Mouse (Mus musculus): ENCODE measurements at regions not wholly inside any gene's neighbourhood (a gene's known extent, or its start where the extent isn't known, plus 50 kb on each side); places are given as distances from the start of the nearest gene placed in this dataset.

DNA sequence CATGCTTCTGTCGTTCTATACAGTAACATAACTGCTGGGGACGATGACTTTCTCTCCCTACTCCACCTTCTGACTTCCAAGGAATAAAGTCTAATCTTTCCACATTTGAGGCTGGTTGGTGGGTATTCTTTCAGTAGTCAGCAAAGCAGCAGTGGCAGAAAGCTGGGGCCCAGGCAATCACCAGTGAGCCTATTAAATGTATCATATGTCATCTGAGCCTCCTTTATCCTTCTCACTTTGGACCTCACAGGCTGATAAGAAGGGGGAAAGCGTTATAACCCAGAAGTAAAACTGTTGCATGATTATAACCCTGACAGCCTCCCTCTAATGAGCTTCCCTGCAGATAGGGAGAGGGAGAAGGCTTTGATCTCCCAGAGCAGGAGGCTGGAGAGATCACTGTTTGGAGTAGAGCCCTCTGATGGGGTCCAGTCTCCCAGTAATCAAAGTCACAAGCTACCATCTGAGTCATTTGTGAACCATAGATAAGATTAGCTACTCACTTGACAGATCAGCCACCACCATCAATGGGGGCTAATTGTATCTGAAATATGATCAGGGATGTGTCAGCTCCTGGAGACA, 241.7 kb upstream of the Nt5c1b start:
- no peaks in the 10 kb centered on the region for H3K36me3 ChIP-seq (ENCODE audit: control insufficient read depth, insufficient read depth, low read length)
- no peak overlapping the region for H3K27ac ChIP-seq (ENCODE audit: insufficient read depth, low read depth, low read length)
- no peaks in the 10 kb centered on the region for H3K27me3 ChIP-seq (replicated peaks; ENCODE audit: control insufficient read depth, insufficient read depth, low read length)
- no peak for DNase-seq
- H3K4me3 ChIP-seq (ENCODE audit: insufficient read depth, low read depth, low read length): no peak overlapping the region
- peaks cover 8% of the 10 kb centered on the region for H3K4me1 ChIP-seq (ENCODE audit: control insufficient read depth, insufficient read depth, low read length)
- WGBS: 61% methylated on average over 3 of the region's 3 CpGs
- TF ChIP-seq POLR2A (IDR thresholded peaks at IDR 0.05; ENCODE audit: low read depth, low read length) (no peak), CTCF (conservative IDR thresholded peaks at IDR 0.05; ENCODE audit: insufficient read depth, insufficient read length, low read depth, low read length) (no peak)

DNA sequence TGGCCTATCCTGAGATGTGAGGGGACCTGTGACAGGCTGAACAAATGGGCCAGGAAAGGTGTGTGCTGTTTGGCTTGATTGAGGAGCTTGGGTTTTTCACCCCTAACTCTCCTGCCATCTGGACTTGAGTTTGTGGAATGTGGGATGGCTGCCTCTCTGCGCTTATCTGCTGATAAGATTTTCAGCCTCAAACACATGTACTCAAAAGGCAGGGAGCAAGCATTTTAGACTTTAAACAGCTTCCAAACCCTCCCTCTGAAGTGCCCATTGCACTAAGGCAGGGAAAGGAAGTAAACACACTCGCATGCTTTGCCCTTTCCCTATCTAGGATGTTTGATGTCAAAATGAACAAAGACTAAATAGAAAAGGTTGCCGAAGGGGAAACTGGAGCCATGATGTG, 235.6 kb upstream of the Nt5c1b start:
- 47% methylated on average over 3 of the region's 3 CpGs for WGBS

DNA sequence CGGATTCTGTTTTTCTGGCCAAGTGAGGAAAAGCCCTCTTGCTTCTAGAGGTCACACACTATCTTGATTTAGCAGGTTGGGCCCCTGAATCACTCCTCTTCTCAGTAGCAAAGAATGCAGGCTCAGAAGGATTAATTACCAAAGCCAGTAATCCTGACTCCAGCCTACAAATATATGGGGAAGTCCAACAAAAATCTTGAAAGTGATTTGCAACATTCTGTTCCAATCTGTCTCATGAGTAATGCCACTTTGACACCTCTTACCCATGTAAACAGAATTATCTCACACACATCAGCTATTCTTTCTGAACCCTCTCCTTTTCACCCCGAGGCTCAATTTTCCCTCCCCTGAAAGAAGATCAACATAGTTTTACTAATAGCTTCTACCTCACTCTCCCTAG, 233.9 kb upstream of the Nt5c1b start:
- Histone ChIP-seq H3K4me3 (ENCODE audit: insufficient read depth, low read depth, low read length) (no peak overlapping the region), H3K36me3 (ENCODE audit: control insufficient read depth, insufficient read depth, low read length) (no peaks in the 10 kb centered on the region), H3K27me3 (replicated peaks; ENCODE audit: control insufficient read depth, insufficient read depth, low read length) (no peaks in the 10 kb centered on the region), H3K27ac (ENCODE audit: insufficient read depth, low read depth, low read length) (no peak overlapping the region), H3K4me1 (ENCODE audit: control insufficient read depth, insufficient read depth, low read length) (0 out of 2 replicates have a peak, but pooled peaks cover 1% of the 10 kb centered on the region)
- no peak for TF ChIP-seq POLR2A (IDR thresholded peaks at IDR 0.05; ENCODE audit: low read depth, low read length)
- TF ChIP-seq CTCF (conservative IDR thresholded peaks at IDR 0.05; ENCODE audit: insufficient read depth, insufficient read length, low read depth, low read length): no peak
- DNase-seq: no peak
- WGBS: 28% methylated on average over 2 of the region's 2 CpGs

More for the DNA sequence above, 235.6 kb upstream of the Nt5c1b start:
- no peaks in the 10 kb centered on the region for H3K27me3 ChIP-seq (replicated peaks; ENCODE audit: control insufficient read depth, insufficient read depth, low read length)
- no peak overlapping the region for H3K27ac ChIP-seq (ENCODE audit: insufficient read depth, low read depth, low read length)
- H3K4me3 ChIP-seq (ENCODE audit: insufficient read depth, low read depth, low read length): no peak overlapping the region
- peaks cover 8% of the 10 kb centered on the region for H3K4me1 ChIP-seq (ENCODE audit: control insufficient read depth, insufficient read depth, low read length)
- TF ChIP-seq POLR2A (IDR thresholded peaks at IDR 0.05; ENCODE audit: low read depth, low read length) (no peak), CTCF (conservative IDR thresholded peaks at IDR 0.05; ENCODE audit: insufficient read depth, insufficient read length, low read depth, low read length) (no peak)
- DNase-seq: no peak
- no peaks in the 10 kb centered on the region for H3K36me3 ChIP-seq (ENCODE audit: control insufficient read depth, insufficient read depth, low read length)

DNA sequence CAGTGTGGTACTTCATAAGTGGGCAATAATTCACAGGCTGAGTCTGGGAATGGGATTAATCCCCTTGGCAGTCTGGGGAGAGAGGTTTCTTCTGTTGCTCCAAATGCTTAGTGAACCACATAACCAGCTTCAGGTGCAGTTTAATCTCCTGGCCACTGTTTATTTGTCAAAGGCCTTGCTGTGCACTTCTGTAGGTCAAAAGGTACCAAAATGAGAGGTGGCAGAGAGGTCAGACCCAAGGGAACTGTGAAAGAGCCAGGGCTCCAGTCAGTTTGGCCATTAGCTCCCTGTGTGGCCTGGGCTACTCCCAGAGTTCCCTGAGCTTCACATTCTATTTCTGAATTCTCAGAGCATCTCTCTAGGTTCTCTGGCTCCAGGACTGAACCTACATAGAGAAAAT, 229.6 kb upstream of the Nt5c1b start:
- Histone ChIP-seq H3K4me1 (ENCODE audit: control insufficient read depth, insufficient read depth, low read length) (no peaks in the 10 kb centered on the region), H3K36me3 (ENCODE audit: control insufficient read depth, insufficient read depth, low read length) (no peaks in the 10 kb centered on the region), H3K27me3 (replicated peaks; ENCODE audit: control insufficient read depth, insufficient read depth, low read length) (no peaks in the 10 kb centered on the region), H3K27ac (ENCODE audit: insufficient read depth, low read depth, low read length) (no peak overlapping the region), H3K4me3 (ENCODE audit: insufficient read depth, low read depth, low read length) (no peak overlapping the region)
- no peak for TF ChIP-seq CTCF (conservative IDR thresholded peaks at IDR 0.05; ENCODE audit: insufficient read depth, insufficient read length, low read depth, low read length)
- no peak for TF ChIP-seq POLR2A (IDR thresholded peaks at IDR 0.05; ENCODE audit: low read depth, low read length)
- peak; percentile 89 for DNase-seq

DNA sequence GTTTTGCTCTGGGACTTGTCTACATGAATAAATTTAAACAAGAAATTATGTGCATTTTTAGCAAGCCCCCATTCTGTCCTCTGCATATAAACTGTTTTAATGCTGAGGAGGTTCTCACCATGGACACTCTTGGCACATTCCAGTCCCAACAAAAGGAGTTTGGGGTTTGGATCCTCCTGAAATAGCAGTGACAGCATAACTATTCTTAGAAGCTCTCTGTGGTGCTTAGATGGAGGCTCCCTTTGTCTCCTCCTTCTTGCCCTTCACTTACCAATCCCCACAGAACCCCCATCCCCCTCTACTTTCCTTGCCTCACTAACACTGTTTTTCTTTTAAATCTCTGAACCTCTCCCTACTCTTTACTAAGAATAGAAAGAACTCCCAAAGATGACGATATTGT, 208.9 kb upstream of the Nt5c1b start:
- WGBS: 53% methylated on average over 1 of the region's 1 CpGs
- no peaks in the 10 kb centered on the region for H3K4me1 ChIP-seq (ENCODE audit: control insufficient read depth, insufficient read depth, low read length)
- H3K27me3 ChIP-seq (replicated peaks; ENCODE audit: control insufficient read depth, insufficient read depth, low read length): no peaks in the 10 kb centered on the region
- no peak overlapping the region for H3K4me3 ChIP-seq (ENCODE audit: insufficient read depth, low read depth, low read length)
- no peak overlapping the region for H3K27ac ChIP-seq (ENCODE audit: insufficient read depth, low read depth, low read length)
- DNase-seq: no peak
- no peak for TF ChIP-seq POLR2A (IDR thresholded peaks at IDR 0.05; ENCODE audit: low read depth, low read length)
- TF ChIP-seq CTCF (conservative IDR thresholded peaks at IDR 0.05; ENCODE audit: insufficient read depth, insufficient read length, low read depth, low read length): no peak
- H3K36me3 ChIP-seq (ENCODE audit: control insufficient read depth, insufficient read depth, low read length): no peaks in the 10 kb centered on the region

DNA sequence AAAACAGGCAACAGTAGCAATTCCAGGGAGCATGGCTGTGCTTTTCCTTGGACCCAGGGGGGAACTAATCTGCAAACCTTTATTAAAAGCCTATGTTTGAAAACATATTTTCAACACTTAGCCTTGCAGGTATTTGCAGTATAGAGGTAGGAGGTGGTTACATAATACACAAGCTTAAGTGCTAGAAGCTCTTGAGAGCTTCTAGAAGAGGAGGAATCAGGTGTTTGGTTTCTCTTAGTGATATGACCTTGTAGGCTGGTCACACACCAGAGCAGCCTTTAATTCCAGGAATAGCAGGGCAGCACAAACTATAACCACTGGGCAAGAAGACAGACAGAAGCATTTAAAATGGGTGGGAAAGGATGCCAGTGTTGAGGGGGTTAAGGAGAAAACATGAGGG, 201.7 kb upstream of the Nt5c1b start:
- TF ChIP-seq CTCF (conservative IDR thresholded peaks at IDR 0.05; ENCODE audit: insufficient read depth, insufficient read length, low read depth, low read length): no peak
- no peak for TF ChIP-seq POLR2A (IDR thresholded peaks at IDR 0.05; ENCODE audit: low read depth, low read length)
- DNase-seq: no peak
- no peak overlapping the region for H3K4me3 ChIP-seq (ENCODE audit: insufficient read depth, low read depth, low read length)

DNA sequence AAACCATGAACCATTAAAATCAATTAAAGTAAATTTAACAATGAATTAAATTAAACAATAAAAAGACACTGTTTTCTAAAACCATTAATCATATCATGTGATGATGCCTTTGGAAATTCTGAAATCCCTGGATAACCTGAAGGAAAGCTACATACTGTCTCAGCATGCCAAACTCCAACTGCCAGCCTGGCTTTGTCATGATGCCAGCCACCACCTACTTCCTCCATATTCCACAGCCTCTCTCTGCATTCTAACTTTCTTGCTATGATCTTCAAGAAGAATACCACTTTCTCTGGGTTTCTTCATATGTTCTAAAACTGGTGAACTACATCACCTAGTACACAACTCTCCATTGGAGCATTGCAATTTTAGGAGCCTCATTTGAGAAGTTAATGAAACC, 201.2 kb upstream of the Nt5c1b start:
- no peak for TF ChIP-seq CTCF (conservative IDR thresholded peaks at IDR 0.05; ENCODE audit: insufficient read depth, insufficient read length, low read depth, low read length)
- no peak for TF ChIP-seq POLR2A (IDR thresholded peaks at IDR 0.05; ENCODE audit: low read depth, low read length)
- Histone ChIP-seq H3K27me3 (replicated peaks; ENCODE audit: control insufficient read depth, insufficient read depth, low read length) (no peaks in the 10 kb centered on the region), H3K4me3 (ENCODE audit: insufficient read depth, low read depth, low read length) (no peak overlapping the region), H3K4me1 (ENCODE audit: control insufficient read depth, insufficient read depth, low read length) (no peaks in the 10 kb centered on the region), H3K27ac (ENCODE audit: insufficient read depth, low read depth, low read length) (no peak overlapping the region), H3K36me3 (ENCODE audit: control insufficient read depth, insufficient read depth, low read length) (no peaks in the 10 kb centered on the region)
- no peak for DNase-seq

More for the DNA sequence above, 201.7 kb upstream of the Nt5c1b start:
- no peaks in the 10 kb centered on the region for H3K36me3 ChIP-seq (ENCODE audit: control insufficient read depth, insufficient read depth, low read length)
- no peaks in the 10 kb centered on the region for H3K4me1 ChIP-seq (ENCODE audit: control insufficient read depth, insufficient read depth, low read length)
- no peak overlapping the region for H3K27ac ChIP-seq (ENCODE audit: insufficient read depth, low read depth, low read length)
- no peaks in the 10 kb centered on the region for H3K27me3 ChIP-seq (replicated peaks; ENCODE audit: control insufficient read depth, insufficient read depth, low read length)
